Mouse (Mus musculus) CH12.LX (cell line): Measurements from ENCODE around the gene Smco2.

Experiments used
- NRF1 ChIP-seq: IDR thresholded peaks from 2 replicates; pipeline ENCODE4 v1.6.1; 2014; ENCODE audit warnings: low read depth, mild to moderate bottlenecking, inconsistent platforms, low read length, improper control_type of control experiment, moderate library complexity
- SIN3A ChIP-seq: IDR thresholded peaks from 2 replicates; pipeline ENCODE4 v1.6.1; 2012; ENCODE audit warnings: low read length, improper control_type of control experiment, inconsistent platforms
- TBP ChIP-seq: conservative IDR thresholded peaks from 2 replicates; pipeline ENCODE4 v1.6.1; 2011; ENCODE audit warnings: low read depth, low read length, improper control_type of control experiment
- USF1 ChIP-seq: IDR thresholded peaks from 2 replicates; pipeline ENCODE4 v1.6.1; 2014; ENCODE audit warnings: low read depth, mild to moderate bottlenecking, inconsistent platforms, low read length, improper control_type of control experiment
- ZNF384 ChIP-seq: IDR thresholded peaks from 2 replicates; pipeline ENCODE4 v1.6.1; 2012; ENCODE audit warnings: low read depth, low read length, improper control_type of control experiment, inconsistent platforms

DNA sequence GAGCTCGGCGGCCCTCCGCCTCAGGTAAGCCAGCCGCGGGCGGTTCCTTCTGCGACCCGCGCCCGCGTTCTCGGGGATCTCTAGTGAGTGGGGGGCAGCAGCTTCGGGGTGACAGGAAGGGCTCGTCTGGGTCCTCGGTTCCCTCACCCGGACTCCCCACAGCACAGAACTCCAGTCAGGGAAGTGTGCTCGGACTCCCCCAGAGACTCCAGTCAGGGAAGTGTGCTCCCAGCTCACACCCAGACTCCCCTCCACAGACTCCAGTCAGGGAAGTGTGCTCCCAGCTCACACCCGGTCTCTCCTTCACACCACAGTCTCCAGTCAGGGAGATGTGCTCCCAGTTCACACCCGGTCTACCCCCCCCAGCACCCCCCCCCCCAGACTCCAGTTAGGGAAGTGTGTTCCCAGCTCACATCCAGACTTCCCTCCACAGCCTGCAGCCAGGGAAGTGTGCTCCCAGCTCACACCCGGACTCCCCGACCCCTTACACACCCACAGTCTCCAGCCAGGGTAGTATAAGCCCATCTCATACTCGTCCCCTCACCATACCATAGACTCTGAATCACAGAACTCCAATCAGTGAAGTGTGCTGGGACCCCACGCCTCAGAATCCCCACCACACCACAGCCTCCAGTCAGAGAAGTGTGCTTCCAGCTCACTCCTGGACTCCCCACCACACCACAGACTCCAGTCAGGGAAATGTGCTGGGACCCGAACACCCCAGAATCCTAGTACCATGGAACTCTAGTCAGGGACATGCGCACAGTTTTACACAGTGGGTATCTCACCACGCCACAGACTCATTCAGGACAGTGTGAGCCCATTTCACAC lies 39.0 kb downstream of the Smco2 start:
- TF ChIP-seq ZNF384: no peak
- no peak for TF ChIP-seq SIN3A
- no peak for TF ChIP-seq NRF1
- no peak for TF ChIP-seq TBP
- TF ChIP-seq USF1: no peak
